Mouse (Mus musculus): Measurements from ENCODE around the gene Dnpep. TPM values are rescaled to one million over a fixed set of nuclear protein-coding genes. Genes with fewer than 3 reads are reported as not detected.

The Dnpep gene
- polyA plus RNA-seq, 1 experiment: 134 TPM

GRCm38 (mm10) chr1:75283017-75283416, 34.8 kb downstream of the Dnpep start:
- peaks cover 9% of the 10 kb centered on the region for H3K27me3 ChIP-seq (ENCODE audit: control insufficient read depth, insufficient read depth, insufficient read length)
- H3K36me3 ChIP-seq (ENCODE audit: control insufficient read depth, insufficient read depth): no peaks in the 10 kb centered on the region
- H3K79me2 ChIP-seq (ENCODE audit: control insufficient read depth, insufficient read depth): no peaks in the 10 kb centered on the region
- TF ChIP-seq MYOG (IDR thresholded peaks at IDR 0.05; ENCODE audit: control insufficient read depth, extremely low read depth, insufficient read length): no peak
- no peak overlapping the region for H3ac ChIP-seq (ENCODE audit: control insufficient read depth, insufficient read length, low read depth)
- no peak overlapping the region for H3K4me3 ChIP-seq (ENCODE audit: insufficient read depth, poor library complexity, severe bottlenecking)
- H3K79me3 ChIP-seq (ENCODE audit: low read depth): no peaks in the 10 kb centered on the region

- TF ChIP-seq USF1 (IDR thresholded peaks at IDR 0.05; ENCODE audit: low read depth) (no peak), MAX (IDR thresholded peaks at IDR 0.05) (no peak), CTCF (IDR thresholded peaks at IDR 0.05; ENCODE audit: control insufficient read depth, insufficient read depth, insufficient read length) (no peak), MYOD1 (IDR thresholded peaks at IDR 0.05; ENCODE audit: control insufficient read depth, insufficient read length, low read depth) (no peak), MYOG (IDR thresholded peaks at IDR 0.05; ENCODE audit: control insufficient read depth, extremely low read depth, insufficient read length) (no peak), FOSL1 (IDR thresholded peaks at IDR 0.05; ENCODE audit: insufficient read depth, low read length, poor library complexity, severe bottlenecking) (no peak), CEBPB (IDR thresholded peaks at IDR 0.05; ENCODE audit: low read depth) (no peak)
Measured at GRCm38 (mm10) chr1:75278228-75278627, 39.6 kb downstream of the Dnpep start, which contains the start of gene Resp18. Resp18 (minus strand) TSS chr1:75278415.

GRCm38 (mm10) chr1:75277195-75278188, 40.3 kb downstream of the Dnpep start:
- Histone ChIP-seq H3K4me3 (ENCODE audit: insufficient read depth, poor library complexity, severe bottlenecking) (no peak overlapping the region), H3K79me2 (ENCODE audit: control insufficient read depth, insufficient read depth) (no peaks in the 10 kb centered on the region), H3K27me3 (ENCODE audit: control insufficient read depth, insufficient read depth, insufficient read length) (no peaks in the 10 kb centered on the region), H3K36me3 (ENCODE audit: control insufficient read depth, insufficient read depth) (no peaks in the 10 kb centered on the region), H3ac (ENCODE audit: control insufficient read depth, insufficient read length, low read depth) (no peak overlapping the region), H3K79me3 (ENCODE audit: low read depth) (no peaks in the 10 kb centered on the region)
- TF ChIP-seq USF1 (IDR thresholded peaks at IDR 0.05; ENCODE audit: low read depth) (no peak), MAX (IDR thresholded peaks at IDR 0.05) (no peak), MYOD1 (IDR thresholded peaks at IDR 0.05; ENCODE audit: control insufficient read depth, insufficient read length, low read depth) (no peak), CEBPB (IDR thresholded peaks at IDR 0.05; ENCODE audit: low read depth) (no peak), CTCF (IDR thresholded peaks at IDR 0.05; ENCODE audit: control insufficient read depth, insufficient read depth, insufficient read length) (no peak), FOSL1 (IDR thresholded peaks at IDR 0.05; ENCODE audit: insufficient read depth, low read length, poor library complexity, severe bottlenecking) (no peak)

More at GRCm38 (mm10) chr1:75278228-75278627, 39.6 kb downstream of the Dnpep start, which contains the start of gene Resp18:
- Histone ChIP-seq H3K79me3 (ENCODE audit: low read depth) (no peaks in the 10 kb centered on the region), H3K36me3 (ENCODE audit: control insufficient read depth, insufficient read depth) (no peaks in the 10 kb centered on the region), H3ac (ENCODE audit: control insufficient read depth, insufficient read length, low read depth) (no peak within 1 kb of the TSS), H3K4me3 (ENCODE audit: insufficient read depth, poor library complexity, severe bottlenecking) (no peak within 1 kb of the TSS), H3K27me3 (ENCODE audit: control insufficient read depth, insufficient read depth, insufficient read length) (peaks cover 2% of the 10 kb centered on the region), H3K79me2 (ENCODE audit: control insufficient read depth, insufficient read depth) (no peaks in the 10 kb centered on the region)

GRCm38 (mm10) chr1:75264091-75264880, 53.5 kb downstream of the Dnpep start, which contains the start of gene Ptprn:
Ptprn (minus strand) TSS chr1:75264502.
- Histone ChIP-seq H3K27me3 (ENCODE audit: control insufficient read depth, insufficient read depth, insufficient read length) (peaks cover 4% of the 10 kb centered on the region), H3ac (ENCODE audit: control insufficient read depth, insufficient read length, low read depth) (peak within 1 kb of the TSS; percentile 79), H3K4me3 (ENCODE audit: insufficient read depth, poor library complexity, severe bottlenecking) (peak within 1 kb of the TSS; percentile 45), H3K36me3 (ENCODE audit: control insufficient read depth, insufficient read depth) (no peaks in the 10 kb centered on the region), H3K79me2 (ENCODE audit: control insufficient read depth, insufficient read depth) (no peaks in the 10 kb centered on the region), H3K79me3 (ENCODE audit: low read depth) (no peaks in the 10 kb centered on the region)
- TF ChIP-seq USF1 (IDR thresholded peaks at IDR 0.05; ENCODE audit: low read depth): no peak
- TF ChIP-seq MYOG (IDR thresholded peaks at IDR 0.05; ENCODE audit: control insufficient read depth, extremely low read depth, insufficient read length): no peak
- no peak for TF ChIP-seq FOSL1 (IDR thresholded peaks at IDR 0.05; ENCODE audit: insufficient read depth, low read length, poor library complexity, severe bottlenecking)
- no peak for TF ChIP-seq CEBPB (IDR thresholded peaks at IDR 0.05; ENCODE audit: low read depth)
- no peak for TF ChIP-seq MYOD1 (IDR thresholded peaks at IDR 0.05; ENCODE audit: control insufficient read depth, insufficient read length, low read depth)
- TF ChIP-seq CTCF (IDR thresholded peaks at IDR 0.05; ENCODE audit: control insufficient read depth, insufficient read depth, insufficient read length): no peak
- TF ChIP-seq MAX (IDR thresholded peaks at IDR 0.05): no peak

GRCm38 (mm10) chr1:75262969-75263951, 54.5 kb downstream of the Dnpep start:
- no peaks in the 10 kb centered on the region for H3K79me3 ChIP-seq (ENCODE audit: low read depth)
- H3ac ChIP-seq (ENCODE audit: control insufficient read depth, insufficient read length, low read depth): peak overlapping the region; percentile 79
- H3K79me2 ChIP-seq (ENCODE audit: control insufficient read depth, insufficient read depth): no peaks in the 10 kb centered on the region
- no peaks in the 10 kb centered on the region for H3K36me3 ChIP-seq (ENCODE audit: control insufficient read depth, insufficient read depth)
- no peaks in the 10 kb centered on the region for H3K27me3 ChIP-seq (ENCODE audit: control insufficient read depth, insufficient read depth, insufficient read length)
- TF ChIP-seq CTCF (IDR thresholded peaks at IDR 0.05; ENCODE audit: control insufficient read depth, insufficient read depth, insufficient read length): no peak
- TF ChIP-seq CEBPB (IDR thresholded peaks at IDR 0.05; ENCODE audit: low read depth): no peak
- no peak for TF ChIP-seq USF1 (IDR thresholded peaks at IDR 0.05; ENCODE audit: low read depth)
- no peak for TF ChIP-seq MYOG (IDR thresholded peaks at IDR 0.05; ENCODE audit: control insufficient read depth, extremely low read depth, insufficient read length)
- no peak for TF ChIP-seq MYOD1 (IDR thresholded peaks at IDR 0.05; ENCODE audit: control insufficient read depth, insufficient read length, low read depth)
- TF ChIP-seq MAX (IDR thresholded peaks at IDR 0.05): peak; percentile 56
- TF ChIP-seq FOSL1 (IDR thresholded peaks at IDR 0.05; ENCODE audit: insufficient read depth, low read length, poor library complexity, severe bottlenecking): peak; percentile 42
- peak overlapping the region; percentile 45 for H3K4me3 ChIP-seq (ENCODE audit: insufficient read depth, poor library complexity, severe bottlenecking)
